Mouse (Mus musculus) left cerebral cortex, adult 8-10 months (tissue): ENCODE measurements around the gene Calcoco1. TPM values are rescaled to one million over a fixed set of nuclear protein-coding genes. Genes with fewer than 3 reads are reported as not detected.

ENCODE experiments used
- DNase-seq, 2 experiments: peaks; one replicate each; pipeline ENCODE4 v3.0.0; 2022; ENCODE audit warnings: low spot score in 2 of 2
- total RNA-seq, 4 experiments: library from RNA; stranded (reverse); gene quantifications; 2 replicates each; pipeline ENCODE4 v1.2.4; 2022

Gene Calcoco1
- total RNA-seq, result 10 to 100 TPM; 74.9 to 85.2 (median 82.2) TPM

GRCm38 (mm10) chr15:102721980-102722475 lies at the start of gene Calcoco1:
TSS of gene Calcoco1 (minus strand) at chr15:102722178.
- DNase-seq, result peak; percentile 86 to 97

GRCm38 (mm10) chr15:102770866-102771265 lies 48.9 kb upstream of the Calcoco1 start:
- no peak for DNase-seq

GRCm38 (mm10) chr15:102765207-102765606 lies 43.2 kb upstream of the Calcoco1 start:
- DNase-seq, result no peak

DNA sequence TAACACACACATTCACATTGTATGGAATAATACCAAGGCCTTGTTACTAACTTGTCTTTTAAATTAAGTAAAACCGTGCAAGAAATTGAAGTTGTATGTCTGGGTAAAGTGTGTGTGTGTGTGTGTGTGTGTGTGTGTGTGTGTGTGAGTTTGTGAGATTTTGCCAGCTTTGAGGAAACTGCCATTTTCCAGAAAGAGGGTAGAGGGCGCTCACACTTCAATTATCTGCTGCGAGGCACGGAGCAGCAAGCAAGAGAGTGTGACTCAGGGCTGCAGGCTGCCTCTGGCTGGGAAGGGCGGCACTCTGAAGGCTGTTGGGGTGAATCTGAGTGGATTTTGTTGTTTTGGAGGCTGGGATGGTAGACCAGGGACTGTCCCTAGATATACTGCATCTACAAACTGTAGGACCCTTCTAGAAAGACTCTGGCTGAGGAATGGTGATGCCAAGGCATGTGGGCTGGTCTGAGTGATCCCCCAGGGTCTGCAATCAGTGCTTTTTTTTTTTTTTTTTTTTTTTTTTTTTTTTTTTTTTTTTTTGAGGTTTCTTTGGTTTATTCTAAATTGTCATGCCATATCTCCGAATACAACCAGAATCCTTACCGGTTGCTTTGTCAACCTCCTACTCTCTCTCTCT lies 39.9 kb upstream of the Calcoco1 start:
- no peak for DNase-seq

GRCm38 (mm10) chr15:102757686-102758085 lies 35.7 kb upstream of the Calcoco1 start:
- no peak for DNase-seq

- no peak for DNase-seq
Measured at GRCm38 (mm10) chr15:102755053-102755452, 33.1 kb upstream of the Calcoco1 start.

DNA sequence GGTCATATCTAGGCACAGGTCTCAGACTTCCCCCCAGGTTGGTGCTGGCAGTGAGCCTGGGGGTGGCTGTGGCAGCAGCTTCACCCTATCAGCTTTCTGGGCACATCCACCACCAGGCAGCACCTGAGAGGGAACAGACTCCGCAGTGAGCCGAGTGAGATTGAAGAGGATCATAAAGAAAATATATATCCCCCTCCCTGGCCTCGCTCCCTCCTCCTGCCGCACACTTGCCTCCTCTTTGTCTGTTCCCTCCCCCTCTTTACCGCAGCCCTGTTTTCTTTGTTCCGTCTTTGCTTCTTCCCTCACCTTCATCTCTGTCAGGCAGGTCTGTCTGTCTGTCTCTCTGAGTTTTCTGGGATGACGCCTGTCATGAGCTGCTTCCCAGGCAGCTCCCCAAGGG lies 32.4 kb upstream of the Calcoco1 start:
- DNase-seq, result no peak

DNA sequence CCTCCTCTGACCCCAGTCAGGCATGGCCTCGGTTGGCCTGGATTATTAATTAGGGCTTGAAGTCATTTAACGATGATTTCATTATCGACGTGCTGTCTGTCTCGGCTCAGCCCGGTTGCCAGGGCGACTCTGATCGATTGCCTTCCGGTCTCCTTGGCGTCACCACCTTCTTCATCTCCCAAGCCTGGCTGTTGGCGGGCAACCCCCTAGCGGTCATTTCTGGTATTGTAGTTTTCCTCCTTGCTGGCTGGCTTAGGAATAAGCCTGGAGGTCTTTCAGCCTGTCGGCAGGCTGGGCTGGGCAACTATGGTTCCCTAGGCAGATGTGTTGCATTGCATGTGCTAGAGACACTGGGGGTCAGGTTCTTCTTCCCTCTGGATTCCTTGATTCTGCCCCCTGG lies 31.2 kb upstream of the Calcoco1 start:
- DNase-seq, result peak in 1 of 2 experiments; percentile 38

DNA sequence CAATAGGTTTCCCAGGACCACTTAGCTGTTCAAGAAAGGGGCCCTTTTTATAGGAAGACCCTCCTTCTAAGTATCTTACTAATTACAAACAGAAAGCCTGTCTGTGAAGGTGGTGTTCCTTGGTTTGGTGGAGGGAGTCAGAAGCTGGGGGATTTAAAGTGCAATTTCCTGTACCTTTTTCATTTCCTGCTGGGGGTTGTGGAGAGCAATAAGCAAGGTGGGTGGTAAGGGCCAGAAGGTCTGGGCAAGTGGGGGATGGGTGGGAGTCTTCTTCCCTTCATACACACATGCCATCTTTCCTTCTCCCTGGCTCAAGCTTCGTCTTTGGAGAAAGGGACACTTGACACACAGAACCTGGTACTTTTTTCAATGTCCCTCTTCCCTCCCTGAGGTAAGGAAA lies 30.2 kb upstream of the Calcoco1 start:
- no peak for DNase-seq

- no peak for DNase-seq
Measured at GRCm38 (mm10) chr15:102750241-102750640, 28.3 kb upstream of the Calcoco1 start.

GRCm38 (mm10) chr15:102749103-102749502 lies 27.1 kb upstream of the Calcoco1 start:
- DNase-seq, result no peak

DNA sequence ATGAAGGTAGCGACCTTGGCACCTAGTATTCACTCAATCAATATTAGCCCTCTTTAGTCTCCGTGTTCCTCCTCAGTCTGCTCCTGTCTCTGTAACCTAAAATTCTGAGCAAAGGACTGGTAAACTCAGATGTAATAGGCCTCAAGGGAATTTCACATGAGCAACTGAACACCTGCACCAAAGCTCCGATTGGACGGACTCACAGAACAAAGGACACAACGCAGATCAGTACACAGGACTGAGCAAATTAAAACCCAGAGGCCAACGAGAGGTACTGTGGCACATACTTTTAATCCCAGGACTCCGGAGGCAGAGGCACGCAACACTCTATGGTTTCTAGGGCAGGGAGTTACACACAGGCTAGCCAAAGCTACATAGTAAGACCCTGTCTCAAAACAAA lies 25.9 kb upstream of the Calcoco1 start:
- DNase-seq, result no peak

- no peak for DNase-seq
Measured at GRCm38 (mm10) chr15:102747286-102747640, 25.3 kb upstream of the Calcoco1 start.

DNA sequence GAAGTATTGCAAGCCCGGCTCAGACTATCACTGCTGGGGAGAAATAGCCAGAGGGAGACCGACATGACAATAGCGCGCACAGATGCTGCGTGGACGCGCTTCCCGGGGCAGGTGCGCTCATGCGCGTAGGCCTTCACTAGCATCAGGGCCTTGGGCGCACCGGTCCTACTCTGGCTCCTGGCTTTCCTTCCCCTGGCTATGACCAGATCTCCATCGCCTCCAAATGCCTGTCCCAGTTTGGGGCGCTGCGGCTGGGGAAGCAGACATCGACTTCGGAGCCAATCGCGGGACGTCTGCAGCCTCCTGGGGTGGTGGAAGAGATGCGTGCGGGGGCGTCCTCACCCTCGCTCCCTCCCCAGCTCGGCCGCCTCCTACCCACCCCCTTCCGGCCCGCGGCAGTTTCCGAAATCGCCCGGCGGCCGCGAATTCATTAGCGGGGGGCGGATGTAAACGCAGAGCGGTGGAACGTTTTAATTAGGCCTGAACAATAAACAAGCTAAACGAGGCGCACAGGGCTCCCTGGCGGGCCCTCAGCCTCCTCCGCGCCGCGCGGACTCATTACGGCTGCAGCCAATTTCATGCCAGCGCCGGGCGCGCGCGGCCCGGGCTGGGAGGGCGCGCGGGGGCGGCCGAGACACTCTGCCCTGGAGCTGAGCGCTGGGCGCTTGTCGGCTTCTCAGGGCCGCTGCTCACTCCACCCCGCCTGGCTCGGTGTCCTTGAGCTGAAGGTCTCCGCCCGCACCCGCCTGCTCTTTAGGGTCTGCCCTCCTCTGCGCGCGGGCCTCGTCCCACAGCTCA lies 24.7 kb upstream of the Calcoco1 start:
- peak; percentile 56 to 71 for DNase-seq

GRCm38 (mm10) chr15:102746126-102746487 lies 24.1 kb upstream of the Calcoco1 start:
- peak in 1 of 2 experiments; percentile 60 for DNase-seq

DNA sequence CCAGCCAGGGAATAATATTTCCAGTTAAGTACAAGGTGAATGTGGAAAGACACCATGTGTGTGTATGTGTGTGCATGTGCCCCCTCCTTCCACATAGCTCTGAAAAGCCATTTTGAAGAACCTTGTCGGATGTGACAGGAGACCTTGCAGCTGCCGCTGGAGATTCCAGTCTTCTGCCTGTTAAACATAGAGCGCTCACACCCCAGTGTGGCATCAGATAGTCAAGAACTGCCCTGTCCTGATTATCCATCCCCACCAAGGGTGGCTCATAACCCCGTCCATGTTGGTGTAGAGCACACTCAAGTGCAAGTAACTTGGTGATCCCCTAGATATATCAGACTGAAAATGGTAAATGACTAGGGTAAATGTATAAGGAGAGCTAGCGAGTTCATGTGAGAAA lies 23.4 kb upstream of the Calcoco1 start:
- no peak for DNase-seq

GRCm38 (mm10) chr15:102744831-102745230 lies 22.9 kb upstream of the Calcoco1 start:
- no peak for DNase-seq

DNA sequence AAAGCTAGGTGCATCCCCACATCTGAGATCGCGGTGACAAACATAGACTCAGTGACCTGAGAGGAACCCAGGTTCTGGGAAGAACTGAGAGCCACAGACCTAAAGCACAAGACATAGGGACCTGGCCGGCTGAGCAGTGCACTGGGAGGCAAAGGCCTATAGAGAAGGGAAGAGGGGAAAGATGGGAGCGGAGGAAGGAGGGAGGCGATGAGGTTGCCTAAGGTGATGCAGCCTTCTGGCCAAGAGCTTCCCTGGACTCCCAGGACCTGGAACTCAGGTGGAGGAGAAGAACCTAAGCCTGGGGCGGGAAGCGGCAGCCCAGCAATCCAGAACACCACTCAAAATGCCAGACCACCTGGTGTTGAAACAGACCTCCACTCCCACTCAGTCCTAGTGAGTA lies 22.4 kb upstream of the Calcoco1 start:
- no peak for DNase-seq

DNA sequence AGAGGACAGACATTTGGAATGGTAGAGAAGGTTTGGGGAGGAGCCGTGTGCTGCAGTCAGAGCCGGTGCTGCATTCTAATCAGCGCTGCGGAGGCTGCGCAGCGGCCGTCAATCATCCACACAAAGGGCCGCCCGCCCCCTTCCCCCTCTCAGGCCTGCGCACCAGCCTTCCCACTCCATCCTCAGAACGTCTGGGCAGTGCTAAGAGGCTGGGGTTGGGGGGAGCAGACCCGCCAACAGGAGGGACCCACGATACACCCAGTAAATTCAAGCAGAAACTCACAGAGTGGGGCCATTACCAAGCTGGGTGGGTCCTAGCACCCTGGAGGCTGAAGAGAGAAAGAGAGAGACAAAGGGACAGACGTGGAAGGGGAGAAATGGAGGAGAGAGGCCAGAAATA lies 22.0 kb upstream of the Calcoco1 start:
- DNase-seq, result no peak

DNA sequence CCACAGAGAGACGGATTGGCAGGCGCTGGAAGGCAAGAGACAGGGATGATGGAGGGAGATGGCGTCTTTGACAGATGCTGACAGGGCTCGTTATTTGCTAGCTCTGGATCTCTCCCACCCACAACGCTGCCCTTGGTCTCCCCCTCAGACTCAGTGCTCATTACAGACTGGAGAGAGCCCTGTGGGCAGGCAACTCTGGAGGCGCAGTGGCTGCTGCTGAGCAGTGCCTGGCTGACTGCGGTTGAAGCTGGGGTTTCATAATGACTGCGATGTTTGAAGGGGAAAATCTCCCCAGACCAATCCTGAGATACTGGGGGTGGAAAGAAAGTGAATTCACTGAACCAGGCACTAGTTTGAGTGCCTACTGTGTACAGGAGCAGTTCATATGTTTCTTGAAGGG lies 21.2 kb upstream of the Calcoco1 start:
- peak in 1 of 2 experiments; percentile 25 for DNase-seq

DNA sequence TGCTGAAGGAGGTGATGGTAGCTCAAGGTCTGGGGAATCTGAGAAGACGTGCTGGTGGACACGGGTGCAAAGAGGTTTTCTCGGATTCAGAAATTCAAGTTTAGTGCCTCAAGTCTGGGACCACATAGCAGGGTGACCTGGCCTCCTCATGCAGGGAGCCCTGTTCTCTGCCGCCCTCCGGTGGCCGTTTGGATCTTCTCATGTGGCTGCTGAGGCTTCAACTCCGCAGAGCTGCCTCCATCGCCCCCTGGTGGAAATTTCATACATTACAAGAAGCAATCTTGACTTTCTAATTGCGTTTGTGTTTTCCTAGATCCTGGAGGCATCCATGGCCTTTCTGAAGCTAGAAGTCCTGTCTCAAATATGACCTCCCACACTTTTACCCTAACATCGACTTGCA lies 20.6 kb upstream of the Calcoco1 start:
- DNase-seq, result peak; percentile 83 to 84

DNA sequence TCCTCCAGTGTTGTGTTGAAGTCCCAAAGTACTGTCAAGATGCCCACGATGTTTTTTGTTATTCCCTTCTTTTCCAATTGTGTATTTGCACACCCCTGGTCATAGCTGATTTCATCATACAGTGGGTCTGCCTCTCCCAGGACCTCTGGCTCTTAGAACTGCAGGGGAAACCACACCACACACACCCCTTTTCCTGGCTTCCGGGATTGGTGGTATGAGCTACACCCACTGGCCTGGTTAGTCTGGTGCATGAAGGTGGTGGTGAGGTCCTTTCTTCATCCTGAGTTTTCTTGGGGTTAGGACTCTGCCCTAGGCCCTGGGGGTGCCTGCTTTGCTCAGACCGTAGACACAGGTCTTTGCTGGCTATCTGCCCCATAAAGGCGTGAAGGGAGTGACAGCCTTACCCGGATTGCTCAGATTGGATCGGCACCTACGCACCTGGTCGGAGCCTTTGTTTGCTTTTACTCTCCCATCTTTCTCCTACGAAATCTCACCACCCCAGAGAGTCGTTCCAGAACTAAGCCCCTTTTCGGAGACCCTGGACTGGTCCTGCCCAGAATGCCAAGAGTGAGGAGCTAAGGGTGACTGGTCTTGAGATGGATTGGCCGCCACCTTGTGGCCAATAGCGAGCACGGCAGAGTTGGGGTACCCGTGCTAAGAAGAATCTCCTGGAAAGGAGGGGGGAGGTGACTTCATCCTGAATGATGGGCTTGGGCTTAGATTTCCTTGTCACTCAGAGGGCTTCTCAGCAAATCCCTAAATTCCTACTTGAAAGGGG lies 17.7 kb upstream of the Calcoco1 start:
- DNase-seq, result peak; percentile 39 to 58
